Mouse (Mus musculus): ENCODE results near the gene Rxra. TPM values are rescaled to one million over a fixed set of nuclear protein-coding genes. Genes with fewer than 3 reads are reported as not detected.

Rxra gene
- polyA plus RNA-seq, 1 experiment from 2014 or later, result 13.3 TPM

DNA sequence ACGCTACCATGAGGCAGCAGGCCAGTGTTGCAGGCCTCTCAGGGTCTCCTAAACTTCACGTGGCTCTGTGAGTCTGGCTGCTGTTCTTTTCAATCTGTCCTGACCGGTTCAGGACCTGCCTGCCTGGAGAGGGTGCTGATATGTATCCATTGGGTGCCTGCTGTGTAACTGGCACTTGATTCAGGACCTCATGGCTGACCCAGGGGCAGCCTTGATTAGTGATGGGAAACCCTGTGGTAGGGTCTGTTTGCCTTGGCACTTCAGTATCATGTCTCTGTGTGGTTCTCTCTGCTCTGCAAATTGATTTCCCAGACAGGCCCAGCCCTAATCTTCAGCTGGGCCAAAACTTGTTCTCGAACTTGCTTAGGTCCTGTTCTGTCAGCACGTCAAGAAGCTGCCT is 5.9 kb downstream of the Rxra start:
- WGBS (ENCODE audit: insufficient replicate concordance), result 65% methylated on average over 5 of the region's 5 CpGs

GRCm38 (mm10) chr2:27684017-27684657 is 7.9 kb downstream of the Rxra start:
- Histone ChIP-seq H3K4me1 (ENCODE audit: insufficient read depth) (peaks cover 83% of the 10 kb centered on the region), H3K9me3 (ENCODE audit: low read length) (no peaks in the 10 kb centered on the region), H3K36me3 (replicated peaks; ENCODE audit: insufficient read depth, low read length) (no peaks in the 10 kb centered on the region), H3K27ac (ENCODE audit: low read depth) (0 out of 2 replicates have a peak overlapping the region, but pooled peaks have one; percentile 2), H3K4me2 (ENCODE audit: low read depth, low read length) (peak overlapping the region; percentile 26; the same call in 1 of the 2 replicates), H3K4me3 (ENCODE audit: low read depth, low read length) (no peak overlapping the region), H3K9ac (replicated peaks) (0 out of 2 replicates have a peak overlapping the region, but pooled peaks have one; percentile 16), H3K27me3 (ENCODE audit: insufficient read depth, low read length) (no peaks in the 10 kb centered on the region)
- DNase-seq (no peak), ATAC-seq (no peak)
- WGBS (ENCODE audit: insufficient replicate concordance), result 68% methylated on average over 11 of the region's 11 CpGs
- TF ChIP-seq EP300 (IDR thresholded peaks at IDR 0.05; ENCODE audit: low read depth) (no peak), CTCF (IDR thresholded peaks at IDR 0.05; ENCODE audit: low read depth) (no peak)

More for the DNA sequence above, 5.9 kb downstream of the Rxra start:
- no peak for DNase-seq
- H3K4me2 ChIP-seq (ENCODE audit: low read depth, low read length), result peak overlapping the region; percentile 33
- H3K27ac ChIP-seq (ENCODE audit: low read depth), result peak overlapping the region; percentile 37; the same call in 1 of the 2 replicates
- no peaks in the 10 kb centered on the region for H3K36me3 ChIP-seq (replicated peaks; ENCODE audit: insufficient read depth, low read length)
- no peak overlapping the region for H3K4me3 ChIP-seq (ENCODE audit: low read depth, low read length)
- H3K9me3 ChIP-seq (ENCODE audit: low read length), result no peaks in the 10 kb centered on the region
- no peak for ATAC-seq
- peaks cover 64% of the 10 kb centered on the region for H3K4me1 ChIP-seq (ENCODE audit: insufficient read depth)
- H3K27me3 ChIP-seq (ENCODE audit: insufficient read depth, low read length), result no peaks in the 10 kb centered on the region
- TF ChIP-seq EP300 (IDR thresholded peaks at IDR 0.05; ENCODE audit: low read depth), result no peak
- no peak for TF ChIP-seq CTCF (IDR thresholded peaks at IDR 0.05; ENCODE audit: low read depth)
- peak overlapping the region; percentile 3; the same call in 1 of the 2 replicates for H3K9ac ChIP-seq (replicated peaks)

DNA sequence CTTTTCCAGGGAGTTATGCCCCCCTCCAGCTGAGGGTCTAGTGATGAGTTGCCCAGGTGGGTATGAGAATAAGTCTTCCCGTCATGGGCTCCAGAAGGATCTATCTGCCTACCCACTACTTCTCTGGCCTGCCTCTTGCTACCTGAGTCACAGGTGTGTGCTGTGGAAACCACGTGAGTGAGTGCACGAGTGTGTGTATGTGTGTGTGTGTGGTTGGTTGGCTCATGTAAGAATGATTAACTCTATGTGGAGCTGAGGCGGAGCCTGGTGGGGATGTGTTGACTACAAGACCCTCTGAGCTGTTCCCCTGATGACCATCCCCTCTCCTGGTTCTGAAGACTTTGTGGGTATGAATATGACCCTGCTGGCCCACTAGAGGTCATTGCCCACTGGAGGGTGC is 9.7 kb downstream of the Rxra start:
- Histone ChIP-seq H3K27me3 (ENCODE audit: insufficient read depth, low read length) (no peaks in the 10 kb centered on the region), H3K27ac (ENCODE audit: low read depth) (peak overlapping the region; percentile 45; the same call in 1 of the 2 replicates), H3K9me3 (ENCODE audit: low read length) (no peaks in the 10 kb centered on the region), H3K4me1 (ENCODE audit: insufficient read depth) (peaks cover 77% of the 10 kb centered on the region), H3K36me3 (replicated peaks; ENCODE audit: insufficient read depth, low read length) (no peaks in the 10 kb centered on the region), H3K9ac (replicated peaks) (no peak overlapping the region), H3K4me3 (ENCODE audit: low read depth, low read length) (no peak overlapping the region), H3K4me2 (ENCODE audit: low read depth, low read length) (peak overlapping the region; percentile 42; the same call in 1 of the 2 replicates)
- TF ChIP-seq EP300 (IDR thresholded peaks at IDR 0.05; ENCODE audit: low read depth), result no peak
- TF ChIP-seq CTCF (IDR thresholded peaks at IDR 0.05; ENCODE audit: low read depth), result no peak
- 67% methylated on average over 4 of the region's 4 CpGs for WGBS (ENCODE audit: insufficient replicate concordance)
- no peak for DNase-seq
- peak; percentile 28; the same call in 1 of the 2 replicates for ATAC-seq

DNA sequence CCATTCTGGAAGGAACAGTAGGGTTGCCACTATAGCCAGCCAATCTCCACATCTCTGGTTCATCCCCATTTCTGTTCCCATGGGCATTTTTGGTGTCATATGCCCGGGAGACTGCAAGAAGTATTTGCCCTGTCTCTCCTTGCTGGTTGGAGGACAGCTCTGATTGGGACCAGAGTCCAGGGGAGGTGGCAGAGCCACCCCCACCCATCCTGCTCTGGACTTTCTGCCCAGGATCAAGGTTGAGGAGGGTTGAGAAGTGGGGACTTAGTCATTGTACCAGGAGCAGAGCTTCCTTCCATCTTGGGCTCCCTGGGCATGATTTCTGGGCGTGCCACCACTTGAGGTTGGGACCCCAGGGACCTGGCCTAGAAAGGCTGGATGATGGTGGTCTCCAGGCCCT is 10.1 kb downstream of the Rxra start:
- ATAC-seq, result peak; percentile 21; the same call in 1 of the 2 replicates
- no peak for TF ChIP-seq CTCF (IDR thresholded peaks at IDR 0.05; ENCODE audit: low read depth)
- TF ChIP-seq EP300 (IDR thresholded peaks at IDR 0.05; ENCODE audit: low read depth), result no peak
- peak overlapping the region; percentile 42 for H3K4me2 ChIP-seq (ENCODE audit: low read depth, low read length)
- H3K27me3 ChIP-seq (ENCODE audit: insufficient read depth, low read length), result no peaks in the 10 kb centered on the region
- no peak overlapping the region for H3K4me3 ChIP-seq (ENCODE audit: low read depth, low read length)
- peak overlapping the region; percentile 45; the same call in 1 of the 2 replicates for H3K27ac ChIP-seq (ENCODE audit: low read depth)
- H3K9me3 ChIP-seq (ENCODE audit: low read length), result no peaks in the 10 kb centered on the region
- H3K4me1 ChIP-seq (ENCODE audit: insufficient read depth), result peaks cover 79% of the 10 kb centered on the region
- no peaks in the 10 kb centered on the region for H3K36me3 ChIP-seq (replicated peaks; ENCODE audit: insufficient read depth, low read length)
- 0 out of 2 replicates have a peak overlapping the region, but pooled peaks have one; percentile 34 for H3K9ac ChIP-seq (replicated peaks)
- WGBS (ENCODE audit: insufficient replicate concordance), result 51% methylated on average over 2 of the region's 2 CpGs
- no peak for DNase-seq

DNA sequence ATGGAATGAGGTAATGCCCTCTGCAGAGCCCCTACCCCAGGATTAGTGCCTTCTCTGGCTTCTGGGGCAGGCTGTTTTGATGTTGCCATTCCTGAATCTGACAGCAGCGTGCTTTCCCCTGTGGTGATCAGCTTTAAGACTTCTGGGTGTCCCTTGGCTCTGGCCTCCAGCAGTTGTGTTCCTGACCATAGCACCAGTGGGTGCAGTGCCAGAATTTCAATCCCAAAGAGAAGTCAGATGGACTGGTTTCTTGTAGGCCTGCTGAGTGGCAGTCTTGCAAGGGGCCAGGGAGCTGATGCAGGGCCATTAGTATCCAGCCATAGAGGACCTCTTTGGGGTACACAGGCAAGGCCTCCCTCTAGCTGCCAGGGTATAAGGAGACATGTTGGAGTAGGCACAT is 10.8 kb downstream of the Rxra start:
- Histone ChIP-seq H3K9ac (replicated peaks) (peak overlapping the region; percentile 38; the same call in 1 of the 2 replicates), H3K4me2 (ENCODE audit: low read depth, low read length) (peak overlapping the region; percentile 22; the same call in 1 of the 2 replicates), H3K4me3 (ENCODE audit: low read depth, low read length) (no peak overlapping the region), H3K27me3 (ENCODE audit: insufficient read depth, low read length) (no peaks in the 10 kb centered on the region), H3K9me3 (ENCODE audit: low read length) (no peaks in the 10 kb centered on the region), H3K36me3 (replicated peaks; ENCODE audit: insufficient read depth, low read length) (no peaks in the 10 kb centered on the region), H3K27ac (ENCODE audit: low read depth) (peak overlapping the region; percentile 13; the same call in 1 of the 2 replicates), H3K4me1 (ENCODE audit: insufficient read depth) (peaks cover 79% of the 10 kb centered on the region)
- DNase-seq (no peak), ATAC-seq (no peak)
- 72% methylated on average over 1 of the region's 1 CpGs for WGBS (ENCODE audit: insufficient replicate concordance)
- TF ChIP-seq EP300 (IDR thresholded peaks at IDR 0.05; ENCODE audit: low read depth) (no peak), CTCF (IDR thresholded peaks at IDR 0.05; ENCODE audit: low read depth) (no peak)

- Histone ChIP-seq H3K9ac (replicated peaks) (no peak overlapping the region), H3K27ac (ENCODE audit: low read depth) (peak overlapping the region; percentile 13; the same call in 1 of the 2 replicates), H3K4me1 (ENCODE audit: insufficient read depth) (peaks cover 78% of the 10 kb centered on the region), H3K4me3 (ENCODE audit: low read depth, low read length) (no peak overlapping the region), H3K27me3 (ENCODE audit: insufficient read depth, low read length) (no peaks in the 10 kb centered on the region), H3K36me3 (replicated peaks; ENCODE audit: insufficient read depth, low read length) (no peaks in the 10 kb centered on the region), H3K9me3 (ENCODE audit: low read length) (no peaks in the 10 kb centered on the region), H3K4me2 (ENCODE audit: low read depth, low read length) (no peak overlapping the region)
- TF ChIP-seq EP300 (IDR thresholded peaks at IDR 0.05; ENCODE audit: low read depth) (no peak), CTCF (IDR thresholded peaks at IDR 0.05; ENCODE audit: low read depth) (no peak)
- WGBS (ENCODE audit: insufficient replicate concordance), result 32% methylated on average over 5 of the region's 5 CpGs
- ATAC-seq, result peak; percentile 52; the same call in 1 of the 2 replicates
- no peak for DNase-seq
Observed at GRCm38 (mm10) chr2:27687973-27688372, 11.7 kb downstream of the Rxra start.
